Mouse (Mus musculus) MEL (cell line): ENCODE measurements around the gene Prkch. TPM values are rescaled to one million over a fixed set of nuclear protein-coding genes. Genes with fewer than 3 reads are reported as not detected.

Experiments used
- DNase-seq: peaks from one replicate; pipeline ENCODE4 v3.0.0; 2011; ENCODE audit warnings: low read depth, low spot score
- H3K27ac ChIP-seq: 2 replicates; pipeline ENCODE4 v1.5.1; 2012; ENCODE audit warnings: low read depth, mild to moderate bottlenecking, control low read depth, low read length, moderate library complexity; ENCODE audit not compliant: control insufficient read depth
- H3K27me3 ChIP-seq, 2 experiments: fragments of 150-350 bp in 1 of 2; sonication (generic) in 1 of 2; 2 replicates each; pipeline ENCODE4 v1.6.1; 2012; ENCODE audit warnings: low read length in 2 of 2, mild to moderate bottlenecking in 2 of 2, improper control_type of control experiment in 1 of 2, moderate library complexity in 1 of 2; ENCODE audit not compliant: insufficient read depth in 2 of 2, control insufficient read depth in 1 of 2
- H3K36me3 ChIP-seq, 2 experiments: 2 replicates each; pipeline ENCODE4 v1.6.1; 2012 to 2014; ENCODE audit warnings: low read length in 2 of 2, improper control_type of control experiment in 1 of 2, inconsistent platforms in 1 of 2, mild to moderate bottlenecking in 1 of 2; ENCODE audit not compliant: insufficient read depth in 2 of 2, control insufficient read depth in 1 of 2
- H3K4me1 ChIP-seq, 2 experiments: fragments of 150-350 bp in 1 of 2; sonication (generic) in 1 of 2; 2 replicates each; pipeline ENCODE4 v1.6.1; 2012; ENCODE audit warnings: low read length in 2 of 2, improper control_type of control experiment in 1 of 2, mild to moderate bottlenecking in 1 of 2; ENCODE audit not compliant: insufficient read depth in 2 of 2, control insufficient read depth in 1 of 2
- H3K4me3 ChIP-seq, 2 experiments: fragments of 150-350 bp in 1 of 2; sonication (generic) in 1 of 2; 2 replicates each; pipeline ENCODE4 v1.5.1; 2012; ENCODE audit warnings: low read depth in 2 of 2, low read length in 2 of 2, mild to moderate bottlenecking in 2 of 2, moderate library complexity in 2 of 2, control low read depth in 1 of 2, improper control_type of control experiment in 1 of 2; ENCODE audit not compliant: control insufficient read depth in 1 of 2, insufficient read depth in 1 of 2
- H3K79me2 ChIP-seq: 2 replicates; pipeline ENCODE4 v1.6.1; 2012; ENCODE audit warnings: mild to moderate bottlenecking, low read length, moderate library complexity; ENCODE audit not compliant: control insufficient read depth, poor library complexity, insufficient read depth
- H3K9ac ChIP-seq: 2 replicates; pipeline ENCODE4 v1.6.1; 2012; ENCODE audit warnings: low read depth, mild to moderate bottlenecking, control low read depth, low read length, moderate library complexity; ENCODE audit not compliant: control insufficient read depth, poor library complexity, severe bottlenecking
- H3K9me3 ChIP-seq: fragments of 150-350 bp; sonication (generic); replicated peaks from 2 replicates; pipeline ENCODE4 v1.6.1; 2012; ENCODE audit warnings: mild to moderate bottlenecking, low read length, improper control_type of control experiment, moderate library complexity; ENCODE audit not compliant: insufficient read depth
- BHLHE40 ChIP-seq: IDR thresholded peaks from 2 replicates; pipeline ENCODE4 v1.6.1; 2012; ENCODE audit warnings: low read depth, mild to moderate bottlenecking, inconsistent platforms, low read length, improper control_type of control experiment, borderline replicate concordance
- CHD2 ChIP-seq: IDR thresholded peaks from 2 replicates; pipeline ENCODE4 v1.6.1; 2011; ENCODE audit warnings: low read length, improper control_type of control experiment
- EP300 ChIP-seq, 2 experiments: IDR thresholded peaks; 2 replicates each; pipeline ENCODE4 v1.6.1; 2011; ENCODE audit warnings: improper control_type of control experiment in 2 of 2, low read length in 2 of 2, low read depth in 1 of 2, mild to moderate bottlenecking in 1 of 2
- GATA1 ChIP-seq: IDR thresholded peaks from 2 replicates; pipeline ENCODE4 v1.6.1; 2011; ENCODE audit warnings: low read depth, low read length, improper control_type of control experiment
- JUND ChIP-seq: IDR thresholded peaks from 2 replicates; pipeline ENCODE4 v1.6.1; 2011; ENCODE audit warnings: low read depth, mild to moderate bottlenecking, improper control_type of control experiment, low read length
- MAFK ChIP-seq: IDR thresholded peaks from 2 replicates; pipeline ENCODE4 v1.6.1; 2011; ENCODE audit warnings: low read depth, mild to moderate bottlenecking, low read length, improper control_type of control experiment, borderline replicate concordance
- MAZ ChIP-seq: IDR thresholded peaks from 2 replicates; pipeline ENCODE4 v1.6.1; 2012; ENCODE audit warnings: low read depth, mild to moderate bottlenecking, inconsistent platforms, low read length, improper control_type of control experiment
- MEF2A ChIP-seq: IDR thresholded peaks from 2 replicates; pipeline ENCODE4 v1.6.1; 2014; ENCODE audit warnings: low read depth, mild to moderate bottlenecking, inconsistent platforms, low read length, improper control_type of control experiment; ENCODE audit not compliant: poor library complexity, insufficient replicate concordance, severe bottlenecking; ENCODE audit errors: extremely low read depth
- MXI1 ChIP-seq: IDR thresholded peaks from 2 replicates; pipeline ENCODE4 v1.6.1; 2011; ENCODE audit warnings: mild to moderate bottlenecking, low read depth, low read length, improper control_type of control experiment
- MYB ChIP-seq: IDR thresholded peaks from 2 replicates; pipeline ENCODE4 v1.6.1; 2011; ENCODE audit warnings: mild to moderate bottlenecking, low read depth, low read length, improper control_type of control experiment
- NELFE ChIP-seq: IDR thresholded peaks from 2 replicates; pipeline ENCODE4 v1.6.1; 2011; ENCODE audit warnings: low read depth, low read length, improper control_type of control experiment
- POLR2AphosphoS2 ChIP-seq: IDR thresholded peaks from 2 replicates; pipeline ENCODE4 v1.6.1; 2011; ENCODE audit warnings: low read length, improper control_type of control experiment
- SIN3A ChIP-seq: IDR thresholded peaks from 2 replicates; pipeline ENCODE4 v1.6.1; 2012; ENCODE audit warnings: low read length, improper control_type of control experiment, inconsistent platforms
- UBTF ChIP-seq: IDR thresholded peaks from 2 replicates; pipeline ENCODE4 v1.6.1; 2012; ENCODE audit warnings: low read depth, mild to moderate bottlenecking, inconsistent platforms, low read length, improper control_type of control experiment, moderate library complexity, borderline replicate concordance; ENCODE audit not compliant: insufficient read depth
- ZC3H11A ChIP-seq: IDR thresholded peaks from 2 replicates; pipeline ENCODE4 v1.6.1; 2012; ENCODE audit warnings: low read depth, mild to moderate bottlenecking, inconsistent platforms, low read length, improper control_type of control experiment
- ZKSCAN1 ChIP-seq: IDR thresholded peaks from 2 replicates; pipeline ENCODE4 v1.6.1; 2012; ENCODE audit warnings: low read depth, mild to moderate bottlenecking, inconsistent platforms, low read length, improper control_type of control experiment, moderate library complexity
- ZMIZ1 ChIP-seq: IDR thresholded peaks from 2 replicates; pipeline ENCODE4 v1.6.1; 2012; ENCODE audit warnings: low read depth, mild to moderate bottlenecking, inconsistent platforms, low read length, improper control_type of control experiment, moderate library complexity
- ZNF384 ChIP-seq: IDR thresholded peaks from 2 replicates; pipeline ENCODE4 v1.6.1; 2012; ENCODE audit warnings: low read depth, mild to moderate bottlenecking, inconsistent platforms, low read length, improper control_type of control experiment
- polyA plus RNA-seq, 2 experiments: library from polyadenylated mRNA; stranded (reverse) in 1 of 2; unstranded in 1 of 2; fragments of >175 nt in 1 of 2; fragments of >200 nt in 1 of 2; gene quantifications; 2 replicates each; pipeline versions ENCODE4 v1.2.1 to v1.2.4; 2012; ENCODE audit warnings: low replicate concordance in 2 of 2, low read depth in 1 of 2; ENCODE audit not compliant: insufficient read length in 2 of 2, insufficient read depth in 1 of 2, missing spikeins in 1 of 2
- total RNA-seq: library from RNA; depleted of rRNA; stranded (reverse); fragments of 300-350 nt; gene quantifications from 2 replicates; pipeline ENCODE4 v1.2.3, GENCODE M21; 2012

The Prkch gene
- total and polyA plus RNA-seq, 3 experiments: not detected

DNA sequence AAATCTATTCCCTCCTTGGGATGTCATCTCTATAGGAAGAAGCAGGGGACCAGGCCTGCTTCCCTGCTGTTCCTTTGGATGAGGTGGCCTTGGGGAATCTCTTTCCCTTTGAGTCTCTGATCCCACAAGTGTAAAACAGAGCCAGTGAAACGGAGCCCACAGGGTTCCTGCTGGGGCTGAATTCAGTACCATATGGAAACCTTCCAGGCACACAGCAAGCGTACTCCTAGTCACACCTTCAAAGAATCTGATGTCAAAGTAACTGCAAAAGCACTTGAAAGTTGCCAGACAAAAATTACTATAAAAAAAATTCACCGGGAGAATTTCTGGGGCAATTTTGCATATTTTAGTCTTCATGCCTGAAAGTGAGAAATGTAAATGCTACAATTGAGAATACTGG lies 178.2 kb downstream of the Prkch start:
- H3K9ac ChIP-seq: no peak overlapping the region
- H3K27ac ChIP-seq: no peak overlapping the region
- H3K36me3 ChIP-seq: no peaks in the 10 kb centered on the region
- no peaks in the 10 kb centered on the region for H3K79me2 ChIP-seq
- H3K4me3 ChIP-seq: no peak overlapping the region
- H3K4me1 ChIP-seq: no peaks in the 10 kb centered on the region
- H3K27me3 ChIP-seq: no peaks in the 10 kb centered on the region
- H3K9me3 ChIP-seq: no peaks in the 10 kb centered on the region
- no peak for TF ChIP-seq ZC3H11A
- no peak for TF ChIP-seq ZKSCAN1
- no peak for TF ChIP-seq MAZ
- TF ChIP-seq MXI1: no peak
- no peak for TF ChIP-seq ZMIZ1
- TF ChIP-seq SIN3A: no peak
- no peak for TF ChIP-seq BHLHE40
- no peak for TF ChIP-seq CHD2
- TF ChIP-seq UBTF: no peak
- TF ChIP-seq MAFK: no peak
- no peak for DNase-seq

GRCm38 (mm10) chr12:73764649-73765525 lies 180.3 kb downstream of the Prkch start:
- H3K9ac ChIP-seq: no peak overlapping the region
- no peaks in the 10 kb centered on the region for H3K36me3 ChIP-seq
- no peak overlapping the region for H3K27ac ChIP-seq
- H3K79me2 ChIP-seq: no peaks in the 10 kb centered on the region
- no peaks in the 10 kb centered on the region for H3K9me3 ChIP-seq
- H3K4me1 ChIP-seq: no peaks in the 10 kb centered on the region
- TF ChIP-seq JUND (no peak), MEF2A (no peak), MYB (no peak), NELFE (no peak), EP300 (IDR thresholded peaks at IDR 0.05; ENCODE audit: low read depth in 1 of 2, low read length in 2 of 2) (no peak), ZKSCAN1 (no peak), POLR2AphosphoS2 (no peak), GATA1 (no peak), ZNF384 (no peak)
- no peak for DNase-seq
- no peak overlapping the region for H3K4me3 ChIP-seq
- H3K27me3 ChIP-seq: no peaks in the 10 kb centered on the region
